Mouse (Mus musculus) neural tube, embryonic 14.5 days (tissue): ENCODE measurements around the gene Med25. TPM values are rescaled to one million over a fixed set of nuclear protein-coding genes. Genes with fewer than 3 reads are reported as not detected.

Experiments
- ATAC-seq: fragments of 200-750 bp; cut with Nextera tagmentation; 2 replicates; pipeline ENCODE4 v1.8.0; 2017; ENCODE audit warnings: low read depth, mild to moderate bottlenecking, moderate TSS enrichment, moderate library complexity
- H3K27ac ChIP-seq: fragments of 300-500 bp; sonication (generic); 2 replicates; pipeline ENCODE4 v1.5.1; 2014; ENCODE audit warnings: low read depth, mild to moderate bottlenecking, control low read depth, low read length, moderate library complexity, mixed read lengths
- H3K27me3 ChIP-seq: fragments of 300-500 bp; sonication (generic); 2 replicates; pipeline ENCODE4 v1.6.1; 2014; ENCODE audit warnings: low read length; ENCODE audit not compliant: control insufficient read depth, insufficient read depth
- H3K36me3 ChIP-seq: fragments of 300-500 bp; sonication (generic); 2 replicates; pipeline ENCODE4 v1.6.1; 2014; ENCODE audit warnings: low read length, mixed read lengths; ENCODE audit not compliant: control insufficient read depth, insufficient read depth
- H3K4me1 ChIP-seq: fragments of 300-500 bp; sonication (generic); 2 replicates; pipeline ENCODE4 v1.6.1; 2014; ENCODE audit warnings: low read length; ENCODE audit not compliant: control insufficient read depth, insufficient read depth
- H3K4me2 ChIP-seq: fragments of 300-500 bp; sonication (generic); 2 replicates; pipeline ENCODE4 v1.6.1; 2014; ENCODE audit warnings: mild to moderate bottlenecking, low read depth, low read length, control low read depth
- H3K4me3 ChIP-seq: fragments of 300-500 bp; sonication (generic); 2 replicates; pipeline ENCODE4 v1.5.1; 2014; ENCODE audit warnings: low read depth, low read length, control low read depth, mixed read lengths
- H3K9ac ChIP-seq: fragments of 300-500 bp; sonication (generic); replicated peaks from 2 replicates; pipeline ENCODE4 v1.6.1; 2014; ENCODE audit warnings: low read depth, mild to moderate bottlenecking, control low read depth, low read length, mixed read lengths
- H3K9me3 ChIP-seq: fragments of 300-500 bp; sonication (generic); 2 replicates; pipeline ENCODE4 v1.6.1; 2016; ENCODE audit warnings: low read length; ENCODE audit not compliant: control insufficient read depth
- WGBS: fragments of 180-500 bp; shearing (Covaris S2); extraction: QIAGEN DNeasy Blood & Tissue Kit; methylation state at CpG from one replicate; pipeline ENCODE4 v1.1.7; 2014; 5-methylcytosine and 5-hydroxymethylcytosine counted together
- polyA plus RNA-seq: library from polyadenylated mRNA; unstranded; fragments of >200 nt; fragmentation: Nextera tagmentation; extraction: Ambion mirVana; gene quantifications from 2 replicates; pipeline ENCODE4 v1.2.1, GENCODE M21; 2014

Med25 gene
- polyA plus RNA-seq, 1 experiment from 2014 or later = 85.7 TPM

DNA sequence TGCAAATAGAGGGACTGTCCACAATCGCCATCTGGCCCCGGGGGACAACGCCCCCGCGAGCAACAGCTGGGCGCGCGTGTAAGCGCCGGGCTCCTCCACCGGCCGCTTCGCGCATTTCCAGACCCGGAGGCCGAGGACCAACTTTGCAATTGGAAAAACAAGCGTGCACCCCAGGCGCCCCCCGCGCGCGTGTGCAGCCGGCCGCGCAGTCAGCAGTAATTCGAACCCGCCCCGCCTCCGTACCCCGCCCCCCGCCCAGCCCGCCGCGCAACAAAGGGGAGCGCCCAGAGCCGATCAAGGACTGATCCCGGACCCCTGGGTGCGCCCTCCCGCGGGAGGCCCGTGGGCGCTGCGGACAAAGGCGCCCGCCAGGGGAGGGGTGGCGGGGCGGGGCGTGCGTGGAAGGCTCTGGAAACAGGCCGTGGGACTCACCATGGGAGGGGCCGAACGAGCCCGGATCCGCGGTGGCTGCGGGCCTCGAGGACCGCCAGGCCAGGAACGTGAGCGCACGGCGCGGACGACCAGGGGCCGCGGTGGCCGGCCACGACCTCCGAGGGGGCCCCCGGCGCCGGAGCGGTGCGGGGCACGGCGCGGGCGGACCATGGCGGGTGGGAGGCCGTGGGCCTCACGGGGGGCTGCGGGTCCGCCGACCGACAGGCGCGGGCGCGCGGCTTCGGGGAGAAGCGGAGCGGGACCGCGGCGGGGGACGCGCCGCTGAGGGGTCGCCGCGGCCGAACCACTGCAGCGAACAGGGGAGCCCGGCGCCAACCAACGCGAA lies 23.4 kb downstream of the Med25 start:
- H3K4me1 ChIP-seq = peaks cover 37% of the 10 kb centered on the region
- peak overlapping the region; percentile 98 for H3K4me3 ChIP-seq
- H3K9ac ChIP-seq = peak overlapping the region; percentile 99
- H3K36me3 ChIP-seq = peaks cover 18% of the 10 kb centered on the region
- ATAC-seq = peak; percentile 15
- no peaks in the 10 kb centered on the region for H3K9me3 ChIP-seq
- H3K27me3 ChIP-seq = peaks cover 2% of the 10 kb centered on the region; the same call in 1 of the 2 replicates
- peak overlapping the region; percentile 100 for H3K27ac ChIP-seq
- WGBS = under 1% methylated on average over 58 of the region's 108 CpGs
- peak overlapping the region; percentile 100 for H3K4me2 ChIP-seq

DNA sequence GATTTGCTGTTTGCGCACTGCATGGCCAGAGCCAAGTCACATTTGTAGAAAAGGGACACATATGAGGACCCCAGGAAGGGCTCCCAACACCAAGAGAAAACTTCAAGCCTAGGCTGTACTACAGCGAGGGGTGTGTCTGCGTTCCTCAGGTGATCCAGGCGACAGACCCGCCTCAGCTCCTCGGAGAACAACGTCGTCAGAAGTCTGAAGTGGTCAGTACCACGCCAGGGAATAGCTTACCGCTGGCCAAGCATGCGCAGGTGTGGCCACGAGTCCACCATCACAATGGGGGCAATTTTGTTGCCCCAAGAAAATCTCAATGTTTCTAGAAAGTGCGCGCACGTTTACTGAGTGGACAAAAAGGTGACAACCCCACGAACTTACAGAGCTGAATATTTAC lies 24.0 kb downstream of the Med25 start:
- ATAC-seq = no peak
- Histone ChIP-seq H3K9ac (peak overlapping the region; percentile 99), H3K36me3 (peaks cover 24% of the 10 kb centered on the region), H3K4me3 (peak overlapping the region; percentile 98), H3K9me3 (no peaks in the 10 kb centered on the region), H3K27ac (peak overlapping the region; percentile 100), H3K4me2 (peak overlapping the region; percentile 100), H3K4me1 (peaks cover 37% of the 10 kb centered on the region), H3K27me3 (peaks cover 2% of the 10 kb centered on the region; the same call in 1 of the 2 replicates)
- 7% methylated on average over 16 of the region's 16 CpGs for WGBS

DNA sequence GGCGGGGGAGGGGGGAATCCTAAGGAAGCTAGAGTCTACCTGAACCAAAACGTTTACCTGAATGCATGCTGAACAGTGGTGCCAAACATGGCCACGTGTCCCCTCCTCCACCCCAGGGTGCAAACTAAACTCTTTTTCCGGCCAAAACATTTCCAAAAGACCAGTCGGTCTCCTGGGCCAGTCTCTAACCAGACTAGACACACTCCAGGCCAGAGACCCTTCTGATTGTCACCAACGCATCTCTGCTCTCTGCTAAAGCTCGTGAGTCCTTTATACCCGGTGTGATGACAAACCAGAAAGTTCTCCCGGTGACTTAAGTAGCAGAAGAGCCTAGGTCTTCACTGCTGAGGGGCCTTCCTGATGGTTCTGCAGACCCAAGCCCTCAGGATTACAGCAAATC lies 24.7 kb downstream of the Med25 start:
- Histone ChIP-seq H3K4me2 (peak overlapping the region; percentile 100), H3K4me3 (peak overlapping the region; percentile 98), H3K27me3 (peaks cover 2% of the 10 kb centered on the region; the same call in 1 of the 2 replicates), H3K9ac (peak overlapping the region; percentile 99), H3K4me1 (peaks cover 37% of the 10 kb centered on the region), H3K36me3 (peaks cover 31% of the 10 kb centered on the region), H3K27ac (0 out of 2 replicates have a peak overlapping the region, but pooled peaks have one; percentile 39), H3K9me3 (no peaks in the 10 kb centered on the region)
- WGBS = 59% methylated on average over 9 of the region's 9 CpGs
- ATAC-seq = no peak

DNA sequence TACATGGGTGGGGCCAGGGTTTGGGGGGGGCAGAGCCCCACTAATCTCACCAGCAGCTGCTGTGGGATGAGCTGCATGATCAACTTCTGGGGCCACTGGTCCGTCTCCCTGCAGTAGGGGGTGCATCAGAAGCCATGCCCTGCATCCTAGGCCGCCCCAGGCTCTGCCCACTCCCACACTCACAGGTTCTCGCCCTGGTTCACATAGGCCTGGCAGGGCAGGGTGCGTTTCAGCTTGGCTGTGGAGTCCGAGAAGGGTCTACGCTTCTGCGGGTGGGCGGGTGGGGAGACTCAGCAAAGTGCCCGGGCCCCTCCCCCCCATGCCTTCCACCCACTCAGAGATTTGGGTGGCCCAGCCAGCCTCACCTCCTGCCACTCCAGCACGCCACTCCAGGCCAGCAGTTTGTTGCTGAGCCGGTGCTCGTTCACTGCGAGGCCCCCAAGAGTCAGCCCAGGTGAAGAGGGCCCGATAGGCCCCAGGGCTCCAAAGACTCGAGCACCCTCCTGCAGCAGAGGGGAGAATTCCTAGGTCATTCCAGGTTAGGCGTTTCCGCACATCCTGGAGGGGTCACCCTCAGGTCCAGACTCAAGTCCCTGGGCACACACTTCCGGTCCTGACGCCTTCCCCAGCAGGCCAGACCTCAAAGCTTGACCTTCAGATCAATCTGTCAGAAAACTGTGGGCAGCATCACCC lies 25.4 kb downstream of the Med25 start:
- Histone ChIP-seq H3K27me3 (peaks cover 2% of the 10 kb centered on the region; the same call in 1 of the 2 replicates), H3K27ac (no peak overlapping the region), H3K36me3 (peaks cover 37% of the 10 kb centered on the region), H3K4me1 (peaks cover 37% of the 10 kb centered on the region), H3K4me2 (peak overlapping the region; percentile 100), H3K9me3 (no peaks in the 10 kb centered on the region), H3K4me3 (peak overlapping the region; percentile 98), H3K9ac (peak overlapping the region; percentile 99)
- WGBS = 76% methylated on average over 14 of the region's 19 CpGs
- ATAC-seq = no peak

DNA sequence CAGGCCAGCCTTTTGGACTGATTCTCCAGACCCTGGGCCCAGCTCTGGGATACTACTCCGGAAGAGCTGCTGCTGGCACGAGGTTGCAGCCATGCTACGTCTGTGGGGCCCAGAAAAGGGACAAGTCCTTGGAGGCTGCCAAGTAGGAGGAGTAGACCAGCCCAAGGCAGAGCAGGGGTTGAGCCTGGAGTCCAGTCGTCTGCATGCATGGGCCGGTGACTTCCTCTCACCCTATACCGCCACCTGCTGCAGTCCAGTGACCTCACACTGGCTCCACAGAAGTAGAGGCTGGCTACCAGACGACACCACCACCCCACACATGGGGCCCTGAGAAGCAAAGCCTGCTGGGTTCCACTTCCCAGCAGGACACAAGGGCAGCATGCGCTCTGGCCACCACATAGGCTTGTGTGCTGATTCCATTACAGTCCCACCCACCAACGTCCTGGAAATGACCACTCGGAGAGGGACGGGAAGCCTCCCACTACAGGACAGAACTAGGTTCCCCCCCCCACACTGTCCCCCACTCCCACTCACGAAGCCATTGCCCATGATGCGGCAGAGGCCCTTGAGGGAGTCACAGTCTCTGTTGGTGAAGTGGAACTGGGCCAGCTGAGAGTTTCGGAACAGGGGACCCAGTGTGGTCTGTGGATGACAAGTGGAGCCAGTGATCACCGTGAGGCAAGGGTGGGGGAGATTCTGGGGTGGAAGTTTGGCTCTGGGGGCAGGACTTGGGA lies 26.1 kb downstream of the Med25 start:
- H3K36me3 ChIP-seq = peaks cover 43% of the 10 kb centered on the region
- H3K9ac ChIP-seq = 0 out of 2 replicates have a peak overlapping the region, but pooled peaks have one; percentile 11

DNA sequence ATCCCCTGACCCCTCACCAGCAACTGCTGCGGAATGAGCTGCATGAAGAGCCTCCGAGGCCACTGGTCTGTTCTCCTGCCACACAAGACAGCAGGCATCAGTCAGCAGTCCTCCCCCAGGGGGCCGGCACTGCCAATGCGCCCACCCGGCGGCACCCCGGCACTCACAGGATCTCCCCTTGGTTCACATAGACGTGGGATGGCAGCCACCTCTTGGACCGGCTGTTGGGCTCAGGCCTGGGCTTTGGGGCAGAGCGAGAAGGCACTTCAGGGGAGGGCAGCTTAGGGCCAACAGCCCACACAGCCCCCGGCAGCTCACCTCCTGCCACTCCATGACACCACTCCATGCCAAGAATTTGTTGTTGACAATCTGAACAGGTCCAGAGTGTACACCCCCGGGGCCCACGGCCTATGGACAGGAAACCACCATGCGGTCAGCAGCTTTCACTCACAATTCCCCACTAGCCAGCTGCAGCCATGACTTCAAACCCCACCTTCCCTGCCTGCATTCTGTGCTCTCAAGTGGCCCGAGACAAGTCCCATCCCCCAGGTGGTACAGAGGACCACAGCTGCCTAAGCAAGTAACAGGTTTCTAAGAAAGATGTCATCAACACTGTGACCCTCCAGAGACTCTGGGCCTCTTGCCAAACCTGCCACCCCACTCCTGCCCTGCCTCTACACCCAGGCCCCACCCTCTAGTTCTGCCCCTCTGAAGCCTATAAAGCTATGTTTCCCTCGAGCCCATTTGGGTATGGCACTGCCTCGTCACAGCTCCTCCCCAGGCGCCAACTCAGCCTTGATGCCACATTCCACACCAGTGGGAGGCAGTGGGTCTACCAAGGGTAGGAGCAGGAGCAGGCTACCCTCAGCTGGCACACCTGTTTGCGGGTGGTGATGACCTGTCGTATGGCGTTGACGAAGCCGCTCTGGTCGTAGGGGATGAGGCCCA lies 27.6 kb downstream of the Med25 start:
- peaks cover 31% of the 10 kb centered on the region for H3K4me1 ChIP-seq
- 0 out of 2 replicates have a peak overlapping the region, but pooled peaks have one; percentile 28 for H3K9ac ChIP-seq
- H3K9me3 ChIP-seq = no peaks in the 10 kb centered on the region
- peaks cover 2% of the 10 kb centered on the region; the same call in 1 of the 2 replicates for H3K27me3 ChIP-seq
- 0 out of 2 replicates have a peak overlapping the region, but pooled peaks have one; percentile 8 for H3K4me2 ChIP-seq
- peaks cover 49% of the 10 kb centered on the region for H3K36me3 ChIP-seq
- ATAC-seq = no peak
- H3K27ac ChIP-seq = no peak overlapping the region
- no peak overlapping the region for H3K4me3 ChIP-seq
- 82% methylated on average over 24 of the region's 24 CpGs for WGBS

More for the DNA sequence above, 26.1 kb downstream of the Med25 start:
- H3K4me3 ChIP-seq = peak overlapping the region; percentile 10
- peaks cover 37% of the 10 kb centered on the region for H3K4me1 ChIP-seq
- 59% methylated on average over 15 of the region's 15 CpGs for WGBS
- H3K9me3 ChIP-seq = no peaks in the 10 kb centered on the region
- ATAC-seq = no peak
- H3K4me2 ChIP-seq = peak overlapping the region; percentile 30
- H3K27me3 ChIP-seq = peaks cover 2% of the 10 kb centered on the region; the same call in 1 of the 2 replicates
- no peak overlapping the region for H3K27ac ChIP-seq

DNA sequence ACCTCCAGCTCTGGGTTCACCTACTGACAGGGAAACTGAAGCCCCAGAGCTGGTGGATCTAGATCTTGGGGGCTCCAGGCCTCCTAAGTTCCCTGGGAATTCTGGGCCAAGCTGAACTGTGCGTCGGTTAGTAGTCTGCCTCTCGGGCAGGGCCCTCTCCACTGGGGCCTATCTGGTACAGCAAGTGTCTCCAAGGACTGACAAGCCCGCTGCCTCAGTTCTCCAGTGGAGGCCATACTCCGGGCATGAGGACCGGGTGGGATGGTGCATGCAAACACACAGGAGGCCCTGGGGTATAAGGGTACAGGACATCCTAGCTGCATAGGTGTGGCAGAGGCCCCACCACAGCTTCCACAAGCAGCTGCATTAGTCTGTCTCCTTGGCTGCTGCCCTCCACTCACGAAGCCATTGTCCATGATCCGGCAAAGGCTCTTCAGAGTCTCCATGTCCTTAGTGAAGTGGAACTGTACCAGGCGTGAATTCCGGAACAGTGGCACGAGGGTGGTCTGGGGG lies 28.5 kb downstream of the Med25 start:
- peaks cover 31% of the 10 kb centered on the region for H3K4me1 ChIP-seq
- H3K27ac ChIP-seq = no peak overlapping the region
- peaks cover under 1% of the 10 kb centered on the region; the same call in 1 of the 2 replicates for H3K27me3 ChIP-seq
- WGBS = 90% methylated on average over 11 of the region's 11 CpGs
- H3K9me3 ChIP-seq = no peaks in the 10 kb centered on the region
- peaks cover 49% of the 10 kb centered on the region for H3K36me3 ChIP-seq
- H3K4me3 ChIP-seq = no peak overlapping the region
- no peak overlapping the region for H3K4me2 ChIP-seq
- ATAC-seq = no peak
- no peak overlapping the region for H3K9ac ChIP-seq

DNA sequence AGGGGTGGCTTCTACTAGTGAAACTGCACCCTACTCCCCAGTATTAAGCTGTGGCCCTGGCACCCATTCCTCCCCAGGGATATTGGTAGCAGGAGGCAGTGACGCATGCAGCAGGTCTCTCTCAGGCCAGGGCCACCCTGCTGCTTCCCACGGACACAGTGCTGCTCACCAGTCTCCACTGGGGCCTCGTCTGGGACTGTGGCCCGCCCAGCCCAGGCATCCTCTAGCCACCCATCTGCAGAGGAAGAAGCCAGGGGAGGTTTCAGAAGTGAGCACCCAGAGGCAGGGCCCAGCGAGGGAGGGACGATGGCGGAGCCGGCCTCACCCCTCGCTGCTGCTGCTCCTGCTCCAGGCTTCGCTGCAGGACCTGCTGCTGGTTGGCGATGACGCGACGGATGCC lies 29.3 kb downstream of the Med25 start:
- no peak for ATAC-seq
- 86% methylated on average over 14 of the region's 14 CpGs for WGBS
- no peak overlapping the region for H3K27ac ChIP-seq
- no peak overlapping the region for H3K9ac ChIP-seq
- no peaks in the 10 kb centered on the region for H3K9me3 ChIP-seq
- H3K27me3 ChIP-seq = no peaks in the 10 kb centered on the region
- no peak overlapping the region for H3K4me3 ChIP-seq
- H3K4me2 ChIP-seq = no peak overlapping the region
- H3K4me1 ChIP-seq = peaks cover 33% of the 10 kb centered on the region
- H3K36me3 ChIP-seq = peaks cover 49% of the 10 kb centered on the region
